Mouse (Mus musculus) layer of hippocampus, postnatal 36 days (tissue): ENCODE measurements around the gene Ubald1. TPM values are rescaled to one million over a fixed set of nuclear protein-coding genes. Genes with fewer than 3 reads are reported as not detected.

Experiments used
- DNase-seq, 2 experiments: peaks; one replicate each; pipeline ENCODE4 v3.0.0; 2022
- total RNA-seq, 2 experiments: library from RNA; stranded (reverse); gene quantifications; 2 replicates each; pipeline ENCODE4 v1.2.3; 2021

Ubald1 gene
- total RNA-seq, 2 experiments from 2014 or later, result 91.3 to 94.9 TPM

DNA sequence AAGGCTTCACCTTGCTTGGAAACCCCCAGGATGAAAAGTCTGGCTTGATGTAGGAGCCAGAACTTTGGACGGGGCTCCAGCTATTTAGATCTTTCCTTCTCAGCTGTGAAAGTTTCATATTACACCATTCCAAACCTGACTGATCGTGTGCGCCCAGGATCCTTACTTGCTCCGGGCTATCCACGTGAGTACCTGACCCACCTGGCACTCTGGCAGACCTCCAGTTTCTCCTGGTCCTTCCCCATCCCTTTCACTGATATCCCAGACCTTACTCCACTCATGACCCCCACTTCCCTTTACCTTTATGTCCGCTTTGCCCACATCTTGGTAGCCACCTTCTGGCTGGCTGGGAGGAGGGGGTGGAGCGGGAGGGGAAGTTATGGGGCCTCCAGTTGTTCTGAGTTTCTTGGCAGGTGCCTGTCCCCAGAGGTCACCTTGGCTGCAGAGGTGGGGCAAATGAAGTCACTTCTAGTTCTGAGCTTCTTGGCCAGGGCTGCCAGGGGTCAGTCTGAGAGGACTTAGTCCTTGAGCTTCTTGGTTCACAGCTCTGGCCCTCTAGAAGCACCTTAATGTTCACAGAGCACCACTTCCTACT, 13.9 kb downstream of the Ubald1 start:
- no peak for DNase-seq

DNA sequence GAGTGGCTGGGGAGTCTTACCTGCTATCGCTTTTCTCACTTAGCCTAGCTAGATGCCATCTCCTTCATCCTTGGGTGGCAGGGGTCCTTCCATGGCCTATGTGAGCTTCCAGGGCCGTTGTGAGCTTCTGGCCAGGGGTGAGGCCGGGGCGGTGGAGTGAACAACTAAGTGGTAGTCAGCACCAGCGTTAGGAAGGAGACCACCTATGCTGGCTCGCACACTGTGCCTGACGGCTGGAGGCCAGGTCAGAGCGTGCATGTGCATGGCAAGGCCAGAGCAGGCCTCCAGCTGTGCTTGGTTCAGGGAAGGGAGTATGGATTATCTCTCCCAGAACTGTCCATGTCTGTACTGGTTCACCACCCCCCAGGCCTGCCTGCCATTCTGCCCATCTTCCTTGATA, 16.4 kb downstream of the Ubald1 start:
- no peak for DNase-seq

DNA sequence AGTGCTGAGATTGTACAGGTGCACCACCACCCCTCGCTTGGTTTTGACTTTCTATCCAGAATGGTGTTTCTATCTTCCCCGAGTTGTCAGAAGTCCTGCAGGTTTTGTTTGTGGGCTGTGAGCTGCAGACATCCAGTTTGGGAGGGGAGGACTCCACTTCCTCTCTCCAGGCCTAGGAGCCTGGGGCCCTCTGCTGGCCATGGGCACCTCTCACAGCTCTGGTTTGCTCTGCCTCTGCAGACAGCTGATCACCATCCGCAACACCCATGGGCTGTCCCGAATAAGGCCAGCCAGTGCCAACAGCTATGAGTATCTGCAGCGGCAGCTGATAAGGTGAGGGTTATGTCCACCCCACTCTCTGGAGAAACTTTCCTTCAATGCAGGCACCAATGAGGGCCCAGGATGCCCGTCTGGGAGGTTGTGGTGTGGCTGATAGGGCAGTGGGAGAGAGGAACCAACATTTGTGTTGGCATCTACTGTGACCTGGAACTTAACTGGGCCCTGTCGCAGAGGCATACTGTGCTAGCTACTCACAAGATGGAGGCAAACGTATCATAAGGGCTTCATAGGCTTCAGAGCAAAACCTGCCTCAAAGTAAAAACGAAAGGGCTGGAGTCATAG, 17.1 kb downstream of the Ubald1 start:
- peak; percentile 68 to 74 for DNase-seq

DNA sequence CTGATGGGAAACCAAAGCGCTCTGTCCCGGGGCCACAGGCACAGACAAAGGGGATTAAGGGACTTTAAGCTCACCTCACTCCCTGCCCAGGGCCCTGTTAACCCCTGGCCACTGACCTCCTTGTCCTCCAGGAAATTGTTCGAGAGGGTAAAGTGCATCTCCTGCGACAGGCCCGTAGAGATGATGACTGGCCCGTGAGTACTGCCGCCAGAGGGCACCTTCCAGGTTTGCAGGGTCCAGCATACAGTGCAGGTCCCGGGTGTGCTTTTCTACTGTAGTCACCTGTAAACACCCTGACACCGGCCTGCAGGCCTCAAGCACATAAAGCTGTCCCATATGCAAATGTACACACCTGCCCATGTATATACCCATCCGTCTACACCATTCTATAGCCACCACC, 18.7 kb downstream of the Ubald1 start:
- DNase-seq, result no peak

DNA sequence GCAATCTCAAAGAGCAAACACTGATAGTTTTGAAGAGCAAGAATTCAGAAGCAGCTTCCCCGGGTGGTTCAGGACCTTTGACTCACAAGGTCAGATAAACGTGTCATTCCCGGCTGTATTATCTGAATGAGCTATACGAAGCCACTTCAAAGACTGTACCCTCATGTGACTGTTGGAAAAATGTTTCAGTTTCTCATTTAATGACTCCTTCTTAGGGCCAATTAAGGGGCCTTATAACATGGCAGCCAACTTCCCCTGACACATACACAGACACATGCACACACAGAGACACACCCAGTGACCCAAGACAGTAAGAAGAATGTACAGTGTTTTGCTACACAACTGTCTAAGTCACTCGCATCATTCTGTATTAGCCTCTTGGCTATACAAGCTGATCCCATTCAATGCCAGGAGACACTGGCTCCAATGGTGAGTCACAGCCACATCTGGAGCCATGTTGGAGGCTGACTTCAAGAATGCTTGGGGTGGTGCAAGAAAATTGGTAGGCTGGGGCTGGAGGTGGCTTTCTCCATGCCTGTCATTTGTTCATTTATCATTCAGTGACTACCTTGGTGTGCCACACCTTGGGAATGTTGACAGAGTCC, 25.0 kb downstream of the Ubald1 start:
- DNase-seq, result no peak

DNA sequence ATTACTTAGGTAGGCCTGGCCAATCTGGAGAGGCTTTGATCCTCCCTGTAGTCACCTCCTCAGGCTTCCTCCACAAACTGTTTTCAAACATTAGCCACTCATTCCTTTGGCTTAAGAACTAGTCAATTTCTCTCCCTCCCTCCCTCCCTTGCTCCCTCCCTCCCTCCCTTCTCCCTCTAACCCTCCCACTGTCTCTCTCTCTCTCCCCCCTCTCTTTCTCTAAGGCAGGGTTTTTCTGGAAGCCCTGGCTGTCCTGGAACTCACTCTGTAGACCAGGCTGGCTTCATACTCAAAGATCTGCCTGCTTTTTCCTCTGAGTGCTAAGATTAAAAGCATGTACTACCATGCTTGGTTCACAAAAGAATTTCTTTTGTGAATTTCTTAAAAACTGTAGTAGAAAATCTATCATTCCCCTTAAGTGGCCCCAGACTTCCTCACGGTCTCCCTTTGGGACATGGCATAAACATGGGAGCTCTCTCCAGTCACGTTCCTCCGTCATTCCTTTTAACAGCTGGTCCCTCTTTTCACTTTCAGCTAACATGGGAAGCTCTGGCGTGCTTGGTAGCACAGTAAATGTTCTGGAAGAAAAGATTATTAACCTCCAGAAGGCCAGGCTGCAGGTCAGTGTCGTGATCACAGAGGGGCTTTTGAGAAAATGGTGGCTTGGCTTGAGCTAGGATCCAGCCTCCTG, 29.0 kb downstream of the Ubald1 start:
- no peak for DNase-seq

DNA sequence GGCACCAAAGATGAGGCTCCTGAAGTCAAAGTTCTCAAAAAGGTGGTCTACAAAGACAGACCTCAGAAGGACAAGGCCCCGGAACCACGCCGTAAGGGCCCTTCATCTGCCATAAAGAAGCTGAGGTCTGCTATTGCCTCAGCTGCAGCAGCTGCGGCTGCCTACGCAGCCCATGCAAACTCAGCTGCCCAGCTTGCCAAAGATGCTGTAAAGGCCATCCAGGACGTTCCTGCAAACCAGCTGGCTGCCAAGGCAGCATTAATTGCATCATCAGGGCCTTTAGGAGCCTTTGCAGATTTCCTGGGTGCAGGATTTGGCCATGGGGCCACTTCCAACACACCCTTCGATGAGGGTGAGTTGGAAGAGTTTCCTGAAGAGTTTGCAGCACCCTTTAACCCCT, 29.8 kb downstream of the Ubald1 start:
- DNase-seq, result no peak

DNA sequence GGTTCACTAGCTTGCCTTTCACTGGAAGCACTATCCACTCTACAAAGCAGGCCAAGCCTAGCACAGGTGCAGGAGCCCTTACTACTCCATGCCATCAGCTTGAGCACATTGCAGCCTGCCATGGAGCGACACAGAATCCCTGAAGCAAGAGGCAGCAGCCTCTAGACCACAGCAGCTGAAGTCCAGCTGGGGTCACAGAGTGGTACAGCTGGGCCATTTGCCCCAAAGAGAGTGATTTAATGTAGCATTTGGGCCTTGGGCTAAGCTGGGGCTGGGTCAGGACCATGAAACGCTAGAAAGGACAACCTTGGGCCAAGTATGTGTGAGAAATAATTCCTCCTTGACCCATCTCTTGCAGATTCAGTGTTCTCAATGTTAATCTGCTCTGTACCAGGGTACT, 32.0 kb downstream of the Ubald1 start:
- DNase-seq, result no peak

DNA sequence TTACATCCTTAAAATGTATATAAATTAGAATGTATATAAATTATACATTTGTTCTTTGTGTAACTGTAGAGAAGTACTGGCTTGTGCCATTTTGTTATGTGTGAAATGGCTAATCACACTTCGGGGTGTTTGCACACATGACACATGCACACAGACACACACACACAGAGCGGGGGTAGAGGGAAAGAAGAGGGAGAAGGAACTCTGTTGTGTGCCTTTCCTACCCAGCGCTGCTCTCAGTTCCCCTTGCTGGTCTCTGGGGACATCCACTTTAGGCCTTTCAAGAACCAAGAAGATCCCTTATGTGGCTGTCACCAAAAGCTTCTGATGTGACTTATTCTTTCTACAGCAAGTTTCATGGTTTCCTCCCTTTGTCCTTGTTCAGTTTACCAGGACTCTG, 33.1 kb downstream of the Ubald1 start:
- no peak for DNase-seq

DNA sequence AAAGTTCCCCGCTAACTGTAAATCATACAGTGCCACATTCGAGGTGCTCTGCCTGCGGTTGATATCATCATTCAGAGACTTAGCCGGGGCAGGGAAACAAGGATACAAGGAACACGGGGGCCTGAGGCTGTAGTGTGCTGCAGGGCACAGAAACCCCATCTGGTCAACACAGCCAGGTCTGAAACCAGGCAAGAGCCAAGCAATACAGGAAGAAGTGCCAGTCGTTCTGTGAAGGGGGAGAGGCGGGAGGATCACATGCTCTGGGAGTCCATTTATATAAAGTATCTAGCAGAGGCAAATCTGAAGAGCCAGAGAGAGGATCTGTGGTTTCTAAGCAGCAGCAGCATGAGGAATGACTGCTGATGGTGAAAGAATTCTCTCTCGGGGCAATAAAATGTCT, 39.9 kb downstream of the Ubald1 start:
- DNase-seq, result no peak

DNA sequence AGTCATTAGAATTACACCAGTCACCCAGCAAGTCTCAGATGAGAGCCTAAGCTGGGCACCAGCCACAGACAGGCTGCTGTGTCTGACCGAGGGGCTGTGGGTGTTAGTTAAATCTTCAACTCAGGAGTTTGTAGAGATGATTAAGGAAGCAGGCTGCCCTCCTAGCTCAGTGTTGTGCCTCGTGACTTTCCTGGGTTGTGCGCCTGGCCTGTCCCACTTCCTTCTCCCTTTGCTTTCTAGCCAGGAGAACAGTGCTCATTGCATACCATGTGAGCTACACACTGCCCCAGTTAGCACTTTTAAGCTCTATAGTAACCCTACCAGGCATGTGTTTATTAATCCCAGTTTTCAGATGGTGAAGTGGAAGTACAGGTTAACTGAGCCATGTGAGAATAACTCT, 40.6 kb downstream of the Ubald1 start:
- no peak for DNase-seq

DNA sequence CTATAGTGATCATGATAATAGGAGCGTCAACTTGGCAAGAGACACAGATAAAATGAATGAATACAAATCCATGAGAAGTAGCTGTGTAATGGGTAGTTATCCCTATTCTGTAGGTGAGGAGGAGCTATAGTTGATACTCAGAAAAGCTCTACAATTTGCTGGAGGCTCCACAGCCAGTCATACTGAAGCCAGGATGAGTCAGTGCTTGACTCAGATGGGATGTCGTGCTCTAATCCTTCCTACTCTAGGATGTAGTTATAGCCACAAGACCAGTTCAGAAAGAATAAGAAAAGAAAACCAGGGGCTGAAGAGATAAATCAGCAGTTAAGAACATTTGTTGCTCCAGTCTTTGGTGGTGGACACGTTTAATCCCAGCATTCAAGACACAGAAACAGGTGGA, 42.5 kb downstream of the Ubald1 start:
- no peak for DNase-seq

DNA sequence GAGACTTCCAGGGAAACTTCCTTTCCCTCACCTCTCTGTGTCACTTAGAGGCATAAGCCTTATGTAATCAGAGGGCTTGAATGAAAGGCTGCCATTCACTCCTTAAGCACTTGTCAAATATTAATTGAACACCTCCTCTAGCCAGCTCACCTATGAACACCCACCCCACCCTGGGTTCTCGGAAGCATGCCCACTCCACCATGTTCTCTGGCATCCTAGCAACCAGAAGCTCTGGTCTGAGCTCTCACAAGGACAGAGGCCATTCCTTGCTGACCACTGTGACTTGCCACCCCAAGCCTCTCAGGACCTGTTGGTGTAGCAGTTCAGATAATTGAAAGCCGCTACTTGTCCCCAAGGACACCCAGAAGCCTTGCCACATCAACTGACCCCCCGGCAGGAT, 44.9 kb downstream of the Ubald1 start, which contains the start of gene 4930562C15Rik:
Gene 4930562C15Rik, plus strand, starts transcription at position 226 of the 400 bp plus-strand sequence.
- DNase-seq, result no peak

DNA sequence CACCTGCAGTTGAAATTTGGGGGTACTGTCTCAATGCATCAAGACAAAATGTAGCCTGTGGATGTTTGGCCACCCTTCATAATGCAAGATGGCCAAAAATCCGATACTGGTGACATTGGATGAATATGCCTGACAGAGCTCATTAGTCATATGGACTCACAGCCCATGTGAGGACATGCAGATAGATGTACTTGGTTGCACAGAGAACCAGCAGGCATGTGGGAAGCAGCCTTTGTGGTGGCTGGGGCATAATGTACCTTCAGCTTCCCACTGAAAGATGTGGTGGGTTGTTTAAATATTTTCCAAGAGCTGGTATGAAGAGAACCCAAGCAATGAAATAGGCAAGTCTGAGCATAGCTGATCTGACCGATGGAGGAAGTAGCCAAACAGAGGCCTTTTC, 46.3 kb downstream of the Ubald1 start:
- DNase-seq, result peak; percentile 33 to 45

DNA sequence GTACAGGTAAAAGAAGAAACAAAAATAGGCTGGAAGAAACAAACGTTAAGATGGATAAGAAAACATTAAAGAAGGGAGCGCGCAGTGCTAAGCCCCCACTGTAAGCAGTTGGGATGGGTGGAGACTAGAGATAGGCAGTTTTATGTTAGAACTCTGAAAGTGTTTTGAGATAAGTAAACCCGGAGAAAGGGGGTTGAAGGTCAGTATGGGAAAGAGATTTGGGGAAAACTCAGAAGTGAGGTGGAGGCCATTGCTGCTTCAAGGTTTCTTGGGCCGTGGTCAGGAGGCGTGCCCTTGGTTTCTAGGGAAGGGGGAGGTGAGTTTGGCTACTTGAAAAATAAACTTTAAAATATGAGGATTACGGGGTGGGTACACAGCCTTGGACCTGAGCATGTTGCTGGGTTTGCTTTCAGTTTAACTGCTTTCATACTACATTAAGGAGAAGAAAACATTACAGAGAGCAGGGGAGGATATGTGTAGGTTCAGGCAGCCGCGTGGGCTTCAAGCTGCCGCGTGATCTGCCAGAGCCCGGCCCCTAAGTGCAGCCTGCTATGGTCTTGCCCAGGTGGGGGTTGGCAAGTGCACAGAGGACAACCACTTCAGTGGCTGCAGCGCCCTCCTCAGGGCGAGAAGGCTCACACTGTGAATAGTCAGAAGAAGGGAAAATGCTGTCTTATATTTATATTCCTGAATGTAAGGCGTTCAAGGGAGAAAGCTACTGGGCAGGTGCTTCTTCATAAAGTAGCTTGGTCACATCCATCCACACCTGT, 48.3 kb downstream of the Ubald1 start:
- DNase-seq, result peak in 1 of 2 experiments; percentile 20

DNA sequence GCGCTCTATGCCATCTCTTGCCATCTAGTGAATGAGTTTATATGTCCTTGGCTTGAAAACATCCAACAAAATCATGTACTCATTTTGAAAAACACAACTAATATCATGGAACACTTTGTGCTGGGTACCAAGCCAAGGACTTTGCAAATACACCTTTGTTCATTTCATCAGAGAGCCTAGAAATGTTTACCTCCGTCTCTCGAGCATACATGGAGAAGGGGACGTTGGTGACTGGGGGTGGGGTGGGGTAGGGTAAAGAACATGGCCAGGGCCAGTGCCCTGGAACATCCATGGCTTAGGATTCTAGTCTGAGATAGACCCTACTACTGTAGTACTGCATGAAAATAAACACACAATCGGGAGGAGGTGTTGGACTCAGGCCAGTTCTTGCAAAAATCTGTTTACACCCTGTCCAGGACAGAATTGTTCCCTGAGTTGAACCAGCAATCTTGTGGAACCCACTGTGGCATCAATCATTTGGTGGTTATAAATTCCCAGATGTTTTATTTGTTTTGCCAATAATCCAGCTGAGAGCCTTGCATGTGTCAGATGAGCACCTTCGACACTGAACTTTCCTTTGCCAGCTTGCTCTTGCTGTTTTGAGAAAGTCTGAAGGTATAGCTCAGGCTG, 50.7 kb downstream of the Ubald1 start:
- DNase-seq, result no peak

DNA sequence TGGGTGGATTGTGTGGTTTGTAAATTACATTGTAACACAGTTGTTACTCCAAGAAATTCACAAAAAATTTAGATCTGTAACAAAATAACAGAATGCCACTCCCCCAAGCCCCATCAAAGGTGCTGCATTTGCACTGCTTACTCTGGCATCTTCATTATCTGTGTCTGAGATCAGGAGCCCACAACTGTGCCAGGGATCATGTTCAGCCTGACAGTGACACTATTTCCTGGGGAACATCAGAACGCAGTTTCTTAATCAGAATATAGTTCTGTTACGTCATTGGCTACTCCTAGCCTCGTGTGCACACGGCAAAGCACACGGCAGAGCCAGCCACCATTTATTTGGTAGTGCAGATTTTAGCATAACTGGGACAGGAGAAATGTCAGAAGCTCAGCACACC, 52.5 kb downstream of the Ubald1 start:
- no peak for DNase-seq

Other genes starting within 250 kb of the Ubald1 start
- gene Vasn, start 240.4 kb downstream of the Ubald1 start, total RNA-seq, result 1 to 10 TPM; 4.4 to 5.7 TPM
- 10 to 100 TPM; 61.7 to 65.6 TPM for gene Dnaja3, start 240.3 kb downstream of the Ubald1 start, total RNA-seq
- gene Coro7, start 200.5 kb downstream of the Ubald1 start, total RNA-seq, result 10 to 100 TPM; 79.4 to 96.0 TPM
- gene Nmral1, start 161.0 kb downstream of the Ubald1 start, total RNA-seq, result 10 to 100 TPM; 14.5 to 15.2 TPM
- 10 to 100 TPM; 88.2 to 98.0 TPM for gene Hmox2, start 154.0 kb downstream of the Ubald1 start, total RNA-seq
- 100 to 1,000 TPM; 236 to 243 TPM for gene Cdip1, start 90.0 kb downstream of the Ubald1 start, total RNA-seq
- gene 4930562C15Rik, start 44.9 kb downstream of the Ubald1 start, total RNA-seq, result not detected
- 100 to 1,000 TPM; 213 TPM for gene Mgrn1, start 5.9 kb upstream of the Ubald1 start, total RNA-seq
- gene Nudt16l1, start 58.4 kb upstream of the Ubald1 start, total RNA-seq, result 10 to 100 TPM; 76.4 to 82.1 TPM
- gene Anks3, start 83.9 kb upstream of the Ubald1 start, total RNA-seq, result 10 to 100 TPM; 75.0 to 83.5 TPM
- gene Sept12, start 117.5 kb upstream of the Ubald1 start, total RNA-seq, result not detected
- gene Smim22, start 127.0 kb upstream of the Ubald1 start, total RNA-seq, result not detected
- 100 to 1,000 TPM; 362 to 395 TPM for gene Rogdi, start 133.2 kb upstream of the Ubald1 start, total RNA-seq
- 100 to 1,000 TPM; 139 TPM for gene Glyr1, start 169.5 kb upstream of the Ubald1 start, total RNA-seq
- gene Ubn1, start 169.7 kb upstream of the Ubald1 start, total RNA-seq, result 10 to 100 TPM; 42.9 to 45.0 TPM